Mouse (Mus musculus): ENCODE data around the gene Spata18. TPM values are rescaled to one million over a fixed set of nuclear protein-coding genes. Genes with fewer than 3 reads are reported as not detected.

The Spata18 gene
- not detected in 2 replicates for total RNA-seq (2023)

DNA sequence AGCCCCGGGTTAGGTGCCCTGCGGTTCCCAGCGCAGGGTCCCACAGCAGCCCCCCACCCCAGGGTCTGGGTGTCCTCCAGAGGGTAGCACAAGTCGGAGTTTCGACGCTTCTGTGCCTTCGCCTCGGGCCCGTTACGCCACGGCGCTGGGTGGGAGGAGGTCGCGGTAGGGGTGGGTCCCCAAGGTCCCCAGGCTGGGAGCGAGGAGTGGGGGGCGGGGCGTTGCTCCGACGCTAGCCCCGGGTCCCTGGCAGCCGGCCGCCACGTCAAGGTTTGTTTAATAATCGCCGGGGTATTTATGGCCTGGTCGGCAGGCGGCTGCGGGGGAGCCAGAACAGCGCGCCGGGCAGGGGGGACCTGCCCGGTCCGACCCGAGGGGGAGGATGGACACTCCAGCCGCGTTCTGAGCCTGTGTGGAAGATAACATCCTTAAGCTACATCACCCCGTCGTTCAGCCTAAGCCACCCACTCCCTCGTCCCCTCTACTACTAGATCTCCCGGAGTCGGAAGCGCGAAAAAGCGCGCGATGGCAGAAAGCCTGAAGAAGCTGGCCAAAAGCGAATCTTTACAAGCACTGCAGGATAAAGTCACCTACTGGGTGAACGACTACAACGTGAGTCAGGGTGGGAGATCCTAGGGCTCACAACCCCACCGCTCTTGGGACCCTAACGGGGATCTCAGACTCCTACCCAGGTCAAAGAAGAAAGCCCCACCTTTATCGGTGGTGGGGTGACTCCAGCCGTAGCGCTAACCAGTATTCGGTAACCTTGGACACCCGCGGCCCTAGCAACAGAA, at the start of gene Spata18:
Gene Spata18, plus strand, starts transcription at position 319 of the 794 bp plus-strand sequence.

DNA sequence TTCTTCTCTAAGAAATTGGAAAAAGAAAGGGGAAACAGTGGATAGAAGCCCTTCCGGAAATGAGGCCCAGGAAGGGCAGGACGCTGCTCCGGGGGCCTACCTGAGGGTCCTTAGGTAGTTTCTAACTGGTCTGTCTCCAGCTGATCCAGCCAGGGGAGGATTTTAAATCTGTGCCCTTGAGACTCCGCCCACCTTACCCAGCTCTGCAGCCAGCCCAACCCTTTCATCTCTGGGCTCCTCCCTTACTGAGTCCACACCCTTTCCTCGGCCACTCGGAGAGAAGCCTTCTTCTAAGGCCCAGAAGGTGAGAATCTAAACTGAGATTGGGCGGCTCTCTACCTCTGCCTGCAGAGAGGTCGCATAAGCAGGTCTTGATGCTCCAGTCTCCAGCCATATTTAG, 18.9 kb upstream of the Spata18 start, which contains the start of gene Lrrc66:
Gene Lrrc66, minus strand, starts transcription at position 236 of the 400 bp plus-strand sequence.

GRCm38 (mm10) chr5:73647261-73647900, 3.8 kb upstream of the Spata18 start, which contains the start of gene Sgcb:
Sgcb (minus strand) TSS chr5:73647790.

Other genes with a start within 250 kb of the Spata18 start
- gene Cwh43, start 245.3 kb upstream of the Spata18 start, total RNA-seq (2023) = not detected in 2 replicates
- 3.9 and 4.0 TPM in 2 replicates for gene Dcun1d4, start 170.4 kb upstream of the Spata18 start, total RNA-seq (2023)
- 0.11 TPM in 1 of 2 replicates, not detected in the other for gene Lrrc66, start 18.9 kb upstream of the Spata18 start, total RNA-seq (2023)
- gene Sgcb, start 3.6 kb upstream of the Spata18 start, total RNA-seq (2023) = 1.9 and 2.0 TPM in 2 replicates

Data from neutrophil, adult 65 days (primary cell).